Mouse (Mus musculus) myocyte (in vitro differentiated cells): Measurements from ENCODE around the gene Glt28d2.

ENCODE experiments used
- E2F4 ChIP-seq: IDR thresholded peaks from one replicate; pipeline ENCODE4 v1.6.1; 2011; ENCODE audit warnings: mild to moderate bottlenecking, control low read depth, moderate library complexity; ENCODE audit not compliant: insufficient read depth
- POLR2A ChIP-seq: IDR thresholded peaks from one replicate; pipeline ENCODE4 v1.6.1; 2011; ENCODE audit warnings: low read depth, mild to moderate bottlenecking, control low read depth, moderate library complexity; ENCODE audit not compliant: insufficient read length
- SRF ChIP-seq: IDR thresholded peaks from one replicate; pipeline ENCODE4 v1.6.1; 2011; ENCODE audit warnings: low read depth; ENCODE audit not compliant: control insufficient read depth, insufficient read length

DNA sequence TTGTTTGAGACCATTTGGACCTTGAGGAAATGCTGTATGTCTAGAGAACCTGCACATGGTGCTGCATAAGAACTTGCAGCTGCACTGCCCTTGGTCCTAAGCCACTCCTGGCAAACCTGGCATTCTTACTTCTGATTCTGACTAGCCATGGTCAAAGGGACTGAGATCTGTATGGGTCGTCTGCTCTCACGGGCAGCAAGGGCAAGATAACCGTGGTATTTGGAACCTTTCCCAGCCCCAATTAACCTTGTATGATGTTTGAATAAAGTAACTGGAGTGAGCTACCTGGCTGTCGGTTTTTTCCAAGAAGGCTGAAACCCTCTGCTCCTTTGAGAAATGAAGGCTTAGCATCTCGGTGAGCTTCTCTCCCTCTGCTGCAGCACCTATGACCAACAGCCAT, 8.4 kb downstream of the Glt28d2 start:
- TF ChIP-seq E2F4 (no peak), POLR2A (no peak), SRF (no peak)
